Mouse (Mus musculus) CH12F3 (cell line): ENCODE measurements around the gene Gdf15.

ENCODE experiments used
- in situ Hi-C: fragments of 300-500 bp; cut with MboI; formaldehyde crosslinking; loops from 2 replicates; pipeline ENCODE4 v1.14.3; 2020; ENCODE audit warnings: low sequenced_read_pairs

Gdf15 gene

DNA sequence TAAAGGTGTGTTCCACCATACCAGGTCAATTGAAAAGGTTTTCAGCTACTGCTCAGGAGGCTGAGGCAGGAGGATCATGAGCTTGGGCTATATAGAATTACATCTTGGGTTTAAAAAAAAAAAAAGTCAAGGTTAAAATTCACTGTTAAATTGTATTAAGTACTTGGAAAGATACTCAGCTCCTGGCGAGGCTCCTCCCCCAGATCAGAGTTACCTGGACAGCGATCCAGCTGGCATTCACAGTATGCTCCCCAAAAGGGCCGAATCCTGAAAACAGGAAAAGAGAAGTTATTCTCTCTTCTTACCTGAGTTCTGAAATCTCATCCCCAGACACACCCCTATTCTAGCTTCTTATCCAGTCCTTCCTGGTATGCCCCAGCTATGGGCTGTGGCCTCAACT lies 25.0 kb upstream of the Gdf15 start:
- in situ Hi-C loops, result no loop called here

DNA sequence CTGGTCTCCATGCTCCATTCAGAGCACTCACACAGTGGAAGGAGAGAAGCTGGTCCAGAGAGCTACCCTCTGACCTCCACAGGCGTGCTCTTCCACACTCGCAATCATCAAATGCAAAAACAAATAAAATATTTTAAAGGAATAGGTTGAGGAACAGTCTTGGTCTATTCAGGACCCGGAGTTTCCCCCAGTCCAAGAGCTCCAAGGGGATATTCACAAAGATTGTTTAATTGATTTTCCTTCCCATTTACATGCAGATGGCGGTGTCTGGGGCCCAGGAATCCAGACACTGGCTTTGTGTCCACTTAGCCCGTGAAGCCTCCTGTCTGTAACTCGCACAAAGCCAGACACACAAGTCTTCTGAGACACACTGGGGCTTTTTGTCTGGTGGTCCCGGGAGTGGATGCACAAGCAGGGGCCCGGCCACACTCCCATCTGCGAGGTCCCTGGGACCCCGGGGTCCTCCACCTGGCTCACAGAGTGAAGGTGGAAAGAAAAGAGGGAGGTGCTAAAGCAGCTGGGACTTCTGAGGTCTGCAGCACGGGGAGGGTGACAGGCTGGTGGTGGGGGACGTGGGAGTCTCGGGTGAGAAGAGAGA lies 24.0 kb upstream of the Gdf15 start:
- in situ Hi-C loops, result no loop called here

GRCm38 (mm10) chr8:70655469-70655868 lies 23.2 kb upstream of the Gdf15 start:
- in situ Hi-C loops, result no loop called here

DNA sequence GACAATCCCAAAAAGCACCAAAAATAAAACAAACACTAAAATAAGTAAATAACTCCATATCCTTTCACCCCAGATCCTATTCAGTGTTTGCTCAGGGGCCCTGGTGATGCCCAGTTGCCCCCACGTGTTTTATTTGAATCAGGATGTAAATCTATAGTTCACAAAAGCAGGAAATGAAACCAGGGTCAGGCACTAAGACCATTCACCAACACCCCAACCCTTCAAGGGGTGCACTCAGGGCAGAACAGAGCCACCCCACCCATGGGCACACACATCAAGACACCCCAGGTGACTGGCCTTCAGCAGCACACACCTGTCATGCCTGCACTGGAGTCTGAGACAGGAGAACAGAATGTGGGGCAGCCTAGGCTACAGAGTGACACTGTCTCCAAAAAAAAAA lies 21.9 kb upstream of the Gdf15 start:
- in situ Hi-C loops, result no loop called here

GRCm38 (mm10) chr8:70653226-70653625 lies 21.0 kb upstream of the Gdf15 start:
- in situ Hi-C loops, result no loop called here

GRCm38 (mm10) chr8:70650351-70650750 lies 18.1 kb upstream of the Gdf15 start:
- in situ Hi-C loops, result no loop called here

- in situ Hi-C loops, result no loop called here
These were observed 17.1 kb upstream of the Gdf15 start for GRCm38 (mm10) chr8:70649324-70649723.

DNA sequence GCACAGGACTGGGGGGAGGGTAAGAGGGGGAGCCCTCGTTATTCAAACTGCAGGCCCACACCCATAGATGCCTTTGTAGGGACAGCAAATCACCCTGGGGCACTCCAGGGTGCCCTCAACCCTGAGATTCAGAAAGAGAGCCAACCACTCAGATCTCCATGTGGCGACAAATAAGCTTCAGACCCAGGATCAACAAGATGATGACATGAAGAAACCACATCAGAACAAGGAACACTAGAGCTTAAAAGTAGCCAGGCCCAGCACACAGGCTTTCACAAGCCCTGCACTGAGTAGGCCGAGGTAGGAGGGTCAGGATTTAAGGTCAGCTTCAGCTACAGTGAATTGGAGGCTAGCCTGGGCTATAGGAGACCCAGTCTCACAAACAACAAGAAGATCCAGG lies 16.7 kb upstream of the Gdf15 start:
- in situ Hi-C loops, result no loop called here

DNA sequence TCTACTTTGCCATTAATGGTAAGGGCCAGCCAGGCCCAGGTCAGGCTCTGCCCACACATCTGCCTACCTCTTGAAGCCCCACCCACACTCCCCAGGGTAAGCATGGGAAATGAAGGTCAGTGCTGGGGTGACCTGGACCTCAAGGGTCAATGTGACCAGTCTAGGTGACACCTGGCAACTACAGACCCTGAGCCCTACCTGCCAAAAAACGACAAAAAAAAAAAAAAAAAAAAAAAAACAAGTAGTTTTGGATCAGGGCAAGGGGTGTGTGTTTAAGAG lies 15.8 kb upstream of the Gdf15 start:
- in situ Hi-C loops, result no loop called here

GRCm38 (mm10) chr8:70647343-70648163 lies 15.3 kb upstream of the Gdf15 start:
- in situ Hi-C loops, result no loop called here

DNA sequence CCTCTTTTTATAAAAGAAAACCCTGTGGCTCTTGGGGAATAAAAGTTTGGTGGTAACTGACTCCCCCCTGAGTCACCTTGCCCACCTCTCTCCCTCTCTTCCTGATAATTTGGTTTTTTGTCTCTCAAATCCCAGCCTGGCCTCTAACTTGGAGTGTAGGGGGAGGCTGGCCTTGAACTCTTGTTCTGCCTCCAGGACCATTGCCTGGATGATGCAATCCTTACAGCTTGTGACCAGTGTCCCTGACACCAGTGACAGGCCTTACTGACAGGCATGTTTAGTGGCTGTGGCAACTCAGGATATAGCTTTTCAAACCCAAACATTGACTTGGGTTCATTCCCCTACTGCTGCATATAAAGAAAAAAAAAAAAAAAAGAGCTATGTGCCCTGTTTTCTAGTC lies 14.5 kb upstream of the Gdf15 start:
- in situ Hi-C loops, result no loop called here

DNA sequence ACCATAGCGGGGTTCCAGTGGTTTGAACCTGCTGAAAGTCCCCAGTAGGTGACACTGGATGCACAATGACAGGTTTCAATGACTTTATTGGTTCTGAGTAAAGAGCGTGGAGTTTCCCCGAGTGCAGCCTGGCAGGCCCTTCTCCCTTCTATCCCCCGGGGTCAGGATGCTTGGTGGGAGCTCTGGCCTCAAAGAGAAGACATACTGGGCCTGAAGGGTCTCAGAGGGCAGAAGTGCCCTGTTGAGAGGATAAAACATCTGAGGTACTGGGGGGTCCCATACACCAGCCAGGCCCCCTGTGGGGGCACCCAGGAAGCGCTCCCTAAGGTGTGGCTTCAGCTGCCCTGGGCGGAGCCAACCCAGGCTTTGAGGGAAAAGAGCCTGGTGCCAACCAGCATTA lies 14.1 kb upstream of the Gdf15 start:
- in situ Hi-C loops, result no loop called here

- in situ Hi-C loops, result no loop called here
These were observed 13.4 kb upstream of the Gdf15 start for GRCm38 (mm10) chr8:70645501-70646224.

GRCm38 (mm10) chr8:70644065-70644464 lies 11.8 kb upstream of the Gdf15 start:
- in situ Hi-C loops, result no loop called here

DNA sequence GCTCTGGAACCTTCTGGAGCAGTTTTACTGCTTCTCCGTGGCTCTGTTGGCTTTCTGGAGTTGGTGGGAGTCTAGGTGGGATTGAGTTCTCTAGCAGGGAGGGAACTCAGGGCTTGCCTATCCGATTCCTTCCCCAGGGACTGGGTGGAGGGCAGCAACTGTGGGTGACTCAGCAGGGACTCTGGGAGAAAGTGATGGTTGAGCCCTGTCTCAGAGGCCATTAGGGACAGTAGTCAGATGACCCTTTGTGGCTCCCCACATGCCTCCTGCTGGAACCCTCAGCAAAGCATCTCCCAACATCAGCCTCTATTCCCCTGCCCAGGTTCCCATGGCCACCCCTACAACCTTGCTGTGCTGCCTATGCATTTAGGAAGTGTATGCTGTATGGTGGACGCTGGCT lies 10.8 kb upstream of the Gdf15 start:
- in situ Hi-C loops, result no loop called here

DNA sequence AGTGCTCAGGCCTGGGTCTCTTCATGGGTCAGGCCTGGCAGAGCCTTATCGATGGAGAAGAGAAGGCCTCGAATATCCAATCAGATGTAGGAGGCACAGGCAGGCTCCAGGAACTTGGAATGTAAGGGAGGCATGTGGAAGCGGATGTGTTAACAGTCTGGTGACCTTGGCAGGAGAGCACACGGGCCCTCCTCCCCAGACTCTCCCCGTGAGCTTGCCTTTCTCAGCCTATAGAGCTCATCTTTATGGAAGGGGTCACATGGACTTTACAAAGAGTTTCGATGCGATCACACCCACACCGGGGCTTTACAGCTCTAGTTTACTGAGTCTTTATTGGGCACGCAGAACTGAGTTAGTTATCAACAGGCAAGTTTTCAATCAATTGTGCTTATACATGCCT lies 6.5 kb upstream of the Gdf15 start:
- in situ Hi-C loops, result no loop called here

DNA sequence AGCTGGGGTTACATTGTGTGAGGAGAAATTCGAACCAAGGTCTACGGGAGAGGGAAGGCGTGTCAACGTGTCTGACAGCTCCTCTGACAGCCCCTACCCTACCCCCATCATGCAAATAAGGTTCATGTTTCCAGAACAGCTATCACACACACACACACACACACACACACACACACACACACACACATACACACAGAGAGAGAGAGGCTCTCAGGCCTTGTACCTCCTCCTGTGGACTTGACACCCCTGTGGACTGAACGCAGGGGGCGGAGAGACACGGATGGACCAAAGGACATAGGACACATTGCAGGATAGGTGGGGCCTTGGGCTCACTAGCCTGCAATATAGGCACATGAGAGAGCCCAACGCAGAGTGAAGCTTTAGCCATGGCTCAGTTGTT lies 4.6 kb upstream of the Gdf15 start:
- in situ Hi-C loops, result no loop called here

DNA sequence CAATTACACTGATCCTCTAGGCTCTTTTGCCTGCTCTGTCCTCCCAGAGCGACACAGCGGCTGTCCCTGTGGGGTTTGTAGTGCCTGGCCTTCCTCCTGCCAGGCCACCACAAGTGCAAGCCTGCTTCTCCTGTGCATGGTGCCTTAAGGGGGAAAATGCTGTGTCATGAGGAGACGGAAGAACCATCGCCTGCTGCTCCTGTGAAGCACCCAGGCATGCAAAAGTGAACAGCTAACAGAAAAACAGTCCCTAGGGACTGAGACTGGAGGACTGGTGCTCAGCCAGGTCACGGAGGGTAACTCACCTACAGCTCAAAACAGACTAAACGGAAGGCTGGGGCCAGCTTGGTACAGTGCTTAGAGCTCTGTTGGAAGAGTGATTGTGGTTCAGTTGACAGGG lies 3.3 kb upstream of the Gdf15 start:
- in situ Hi-C loops, result no loop called here

DNA sequence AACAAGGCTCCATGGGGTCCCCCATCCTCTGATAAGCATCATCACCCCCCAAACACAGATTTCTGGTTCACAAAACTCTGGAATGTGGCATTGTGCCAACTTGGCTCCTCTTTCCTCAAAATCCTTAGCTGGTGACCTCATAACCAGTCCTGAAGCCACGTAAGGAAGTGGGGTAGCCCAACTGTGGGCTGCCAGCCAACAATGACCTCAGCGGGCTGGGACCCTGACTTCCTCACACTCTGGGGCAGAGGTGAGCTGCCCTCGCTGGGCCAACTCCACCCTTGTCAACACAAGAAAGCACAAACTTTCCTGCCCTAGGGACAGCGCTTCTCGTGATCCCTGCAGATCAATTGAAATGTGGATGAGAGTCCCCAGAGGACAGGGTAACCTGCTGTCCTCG lies 1.8 kb upstream of the Gdf15 start:
- in situ Hi-C loops, result no loop called here

DNA sequence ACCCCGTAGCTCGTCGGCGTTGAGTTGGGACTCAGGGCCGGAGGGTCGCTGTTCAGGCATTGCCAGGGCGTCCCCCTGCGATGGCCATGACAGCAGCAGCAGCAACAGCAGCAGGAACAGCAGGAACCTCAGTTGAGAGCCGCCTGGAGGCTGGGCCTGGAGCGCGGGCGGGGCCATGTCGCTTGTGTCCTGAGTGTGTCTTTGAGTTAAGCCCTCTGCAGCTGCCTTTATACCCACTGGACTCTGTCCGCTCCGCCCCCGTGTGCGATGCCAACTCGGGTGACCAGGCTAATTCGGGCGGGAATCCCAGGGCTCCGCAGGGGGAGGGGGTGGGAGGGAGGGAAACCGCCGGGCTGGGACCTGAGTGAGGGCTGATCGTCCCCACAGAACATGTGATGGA lies 820 bp downstream of the Gdf15 start:
- in situ Hi-C loops, result no loop called here

- in situ Hi-C loops, result no loop called here
These were observed 1.5 kb downstream of the Gdf15 start for GRCm38 (mm10) chr8:70630532-70631381.
